Mouse (Mus musculus) testis, adult 2 months (tissue): ENCODE measurements around the gene Acadvl.

Experiments used
- CTCF ChIP-seq: fragments of 200-500 bp; IDR thresholded peaks from 2 replicates; pipeline ENCODE4 v1.5.1; 2012; ENCODE audit warnings: low read depth, mild to moderate bottlenecking, inconsistent platforms, low read length, moderate library complexity; ENCODE audit not compliant: control insufficient read depth, insufficient read depth, insufficient replicate concordance
- POLR2A ChIP-seq: fragments of 200-500 bp; IDR thresholded peaks from 2 replicates; pipeline ENCODE4 v1.6.1; 2012; ENCODE audit warnings: low read depth, mild to moderate bottlenecking, inconsistent platforms, low read length, moderate library complexity; ENCODE audit not compliant: control insufficient read depth

DNA sequence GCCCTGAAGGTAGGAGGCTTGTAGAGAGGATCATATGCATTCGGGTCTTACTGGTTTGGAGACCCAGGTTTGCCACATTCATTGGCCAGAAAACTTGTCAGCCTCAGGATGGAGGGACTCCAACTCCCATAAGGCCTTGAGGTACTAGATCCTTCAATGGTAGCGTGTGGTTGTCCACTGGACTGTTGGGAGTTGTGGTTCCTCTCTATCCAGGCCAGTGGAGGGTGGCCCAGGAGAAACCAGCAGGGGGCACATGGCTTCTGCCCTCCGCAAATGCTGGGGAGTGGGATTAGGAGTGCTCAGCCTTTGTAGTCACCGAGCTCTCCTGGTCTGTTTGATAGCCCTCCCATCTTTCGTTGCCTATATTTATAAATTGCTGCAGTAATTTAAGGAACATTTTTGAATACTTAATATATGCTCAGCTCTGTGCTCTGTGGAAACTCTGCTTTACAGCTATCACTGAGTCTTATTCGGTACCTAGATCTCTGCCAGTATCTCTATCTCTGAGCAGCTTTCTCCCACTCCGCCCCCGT, 5.6 kb upstream of the Acadvl start:
- TF ChIP-seq POLR2A (no peak), CTCF (peak; percentile 21; the same call in 1 of the 2 replicates)
